Mouse (Mus musculus) heart, adult 18-20 months (tissue): ENCODE results near the gene Tmem62. TPM values are rescaled to one million over a fixed set of nuclear protein-coding genes. Genes with fewer than 3 reads are reported as not detected.

Experiments used
- microRNA-seq, 2 experiments: library from miRNA; unstranded; fragments of <30 nt; microRNA quantifications; one replicate each; pipeline ENCODE4 v1.2.0; 2022
- total RNA-seq, 2 experiments: library from RNA; stranded (reverse); gene quantifications; 2 replicates each; pipeline ENCODE4 v1.2.3; 2021

Gene Tmem62
- total RNA-seq, 2 experiments from 2014 or later: 3.3 to 3.5 TPM

Small RNA genes lying within 50 kb of the gene (microRNA-seq; reads per million reads assigned to microRNA genes)
- gene Gm44325: 0 reads per million in 2 experiments

Other genes with a start within 250 kb of the Tmem62 start
- gene Cdan1, start 126.9 kb upstream of the Tmem62 start, total RNA-seq: 10 to 100 TPM in 1 of 2 experiments, 1 to 10 TPM in 1; 8.9 to 11.1 TPM
- 10 to 100 TPM; 10.1 to 13.2 TPM for gene Ttbk2, start 126.4 kb upstream of the Tmem62 start, total RNA-seq
- gene Ubr1, start 6.3 kb upstream of the Tmem62 start, total RNA-seq: 10 to 100 TPM; 18.9 to 21.4 TPM
- gene Ccndbp1, start 31.4 kb downstream of the Tmem62 start, total RNA-seq: 10 to 100 TPM; 32.5 to 35.2 TPM
- gene Epb42, start 60.1 kb downstream of the Tmem62 start, total RNA-seq: under 1 TPM in 1 of 2 experiments, not detected in 1; 0.44 TPM
- not detected for gene Tgm5, start 108.8 kb downstream of the Tmem62 start, total RNA-seq
- not detected for gene Tgm7, start 132.8 kb downstream of the Tmem62 start, total RNA-seq
- gene Adal, start 163.4 kb downstream of the Tmem62 start, total RNA-seq: 10 to 100 TPM; 10.3 to 11.2 TPM
- 1 to 10 TPM; 8.8 to 9.4 TPM for gene Lcmt2, start 163.6 kb downstream of the Tmem62 start, total RNA-seq
- 10 to 100 TPM; 16.4 to 21.3 TPM for gene Tubgcp4, start 193.6 kb downstream of the Tmem62 start, total RNA-seq
- 1 to 10 TPM; 5.8 to 6.8 TPM for gene Zscan29, start 194.1 kb downstream of the Tmem62 start, total RNA-seq